In genomic region chr10:127041774-127042338, GRCm38 (mm10) we compare ENCODE assay signal across 8 mouse cellular contexts. TPM values are rescaled to one million over a fixed set of nuclear protein-coding genes. Genes with fewer than 3 reads are reported as not detected.
A peak's percentile ranks its signal among the peaks of the same experiment; 100 is the strongest.
DNase-seq lines count a peak whose midpoint lies in the region; ATAC-seq lines count a peak whose summit lies in the region.

No protein-coding gene starts in this region.

- WGBS in hindbrain, embryonic 13.5 days = under 1% methylated on average over 44 of the region's 44 CpGs

- H3K9me3 ChIP-seq in hindbrain, embryonic 13.5 days = no peaks in the 10 kb centered on the region

- H3K4me2 ChIP-seq in hindbrain, embryonic 13.5 days = peak overlapping the region; percentile 98

- peak; percentile 96 for DNase-seq in NIH3T3 (ENCODE audit: low read depth)
- peak; percentile 94 to 96 for DNase-seq in cerebellum, postnatal 14 days
- peak; percentile 79 to 88 for DNase-seq in frontal cortex, postnatal 14 days (ENCODE audit: low spot score in 2 of 2)
- DNase-seq in layer of hippocampus, postnatal 25 days (ENCODE audit: extremely low spot score in 1 of 2, low spot score in 1 of 2) = peak; percentile 89 to 98
- peak; percentile 89 for DNase-seq in lung, postnatal 14 days
- DNase-seq in ovary, postnatal 36 days (ENCODE audit: low spot score) = peak; percentile 88
- peak; percentile 81 for DNase-seq in thymus, postnatal 25 days

- peaks cover 22% of the 10 kb centered on the region for H3K4me1 ChIP-seq in hindbrain, embryonic 13.5 days (replicated peaks)

- H3K9ac ChIP-seq in hindbrain, embryonic 13.5 days = peak overlapping the region; percentile 81

- peak; percentile 86 for ATAC-seq in hindbrain, embryonic 13.5 days (ENCODE audit: low FRiP score)

- H3K27ac ChIP-seq in hindbrain, embryonic 13.5 days = 0 out of 2 replicates have a peak overlapping the region, but pooled peaks have one; percentile 37

- H3K36me3 ChIP-seq in hindbrain, embryonic 13.5 days = peaks cover 9% of the 10 kb centered on the region

- peaks cover 29% of the 10 kb centered on the region for H3K27me3 ChIP-seq in hindbrain, embryonic 13.5 days

- peak overlapping the region; percentile 82 for H3K4me3 ChIP-seq in hindbrain, embryonic 13.5 days

RNA-seq across cellular contexts. Expression of gene Eef1akmt3, which starts 0.5 kb away (rescaled TPM):
- 0.12 and 0.28 TPM in 2 replicates for polyA plus RNA-seq in hindbrain, embryonic 13.5 days (2015; fragmentation: Nextera tagmentation; extraction: Ambion mirVana)
- under 1 TPM; 0.15 to 0.47 TPM for total RNA-seq in layer of hippocampus, postnatal 25 days (2021)

RNA-seq across cellular contexts. Expression of gene Mettl1, which starts 0.6 kb away (rescaled TPM):
- polyA plus RNA-seq in hindbrain, embryonic 13.5 days (2015; fragmentation: Nextera tagmentation; extraction: Ambion mirVana) = 21.6 and 22.8 TPM in 2 replicates
- total RNA-seq in layer of hippocampus, postnatal 25 days (2021) = 10 to 100 TPM in 1 of 2 experiments, 1 to 10 TPM in 1; 8.5 to 12.1 TPM

RNA-seq across cellular contexts. Expression of gene Cyp27b1, which starts 6.2 kb away (rescaled TPM):
- polyA plus RNA-seq in hindbrain, embryonic 13.5 days (2015; fragmentation: Nextera tagmentation; extraction: Ambion mirVana) = 0.23 and 0.27 TPM in 2 replicates
- under 1 TPM; 0.27 to 0.80 TPM for total RNA-seq in layer of hippocampus, postnatal 25 days (2021)

RNA-seq across cellular contexts. Expression of gene Tsfm, which starts 11.2 kb away (rescaled TPM):
- polyA plus RNA-seq in hindbrain, embryonic 13.5 days (2015; fragmentation: Nextera tagmentation; extraction: Ambion mirVana) = 63.4 and 65.5 TPM in 2 replicates
- total RNA-seq in layer of hippocampus, postnatal 25 days (2021) = 10 to 100 TPM; 27.2 to 27.3 TPM

RNA-seq across cellular contexts. Expression of gene March9, which starts 18.1 kb away (rescaled TPM):
- 5.8 and 5.9 TPM in 2 replicates for polyA plus RNA-seq in hindbrain, embryonic 13.5 days (2015; fragmentation: Nextera tagmentation; extraction: Ambion mirVana)
- total RNA-seq in layer of hippocampus, postnatal 25 days (2021) = 10 to 100 TPM; 23.0 to 25.1 TPM

Comparison
In these comparisons a context has a peak if more than half of its experiments do, and no peak if none do; other contexts are left out.
1. Peak in every context shown above with its lines: DNase-seq, ATAC-seq, H3K4me3 ChIP-seq and H3K27ac ChIP-seq.